Mouse (Mus musculus): Measurements from ENCODE around the gene Cxcr4. TPM values are rescaled to one million over a fixed set of nuclear protein-coding genes. Genes with fewer than 3 reads are reported as not detected.

The Cxcr4 gene
- total and polyA plus RNA-seq, 2 experiments = 0.74 to 1.8 TPM

DNA sequence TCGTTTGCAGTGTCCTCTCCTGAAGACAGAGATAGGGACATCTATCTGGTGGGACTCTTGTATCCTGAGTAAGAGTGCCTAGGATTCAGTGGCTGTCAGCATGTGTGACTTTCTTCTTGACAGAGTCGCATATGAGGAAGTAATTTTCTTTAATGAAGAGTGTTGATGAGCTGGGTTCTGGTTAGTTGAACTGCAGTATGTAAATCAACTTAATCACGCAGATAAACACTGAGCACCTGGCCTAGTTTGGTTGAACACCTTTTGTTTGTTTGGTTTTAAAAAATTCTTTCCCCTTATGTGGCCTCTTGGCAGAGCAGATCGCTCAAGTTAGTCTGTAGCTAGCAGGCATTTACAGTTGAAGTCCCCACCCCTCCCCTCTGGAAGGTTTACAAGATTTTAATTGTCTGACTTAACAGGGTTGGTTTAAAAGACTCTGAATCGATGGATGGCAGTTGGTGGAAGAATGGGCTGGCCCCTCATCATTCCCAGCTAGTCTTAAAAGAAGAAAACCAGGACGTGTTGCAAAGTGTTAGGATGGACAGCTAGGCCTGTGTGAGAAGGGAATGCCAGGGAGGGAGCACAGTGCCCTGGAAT lies 8.7 kb downstream of the Cxcr4 start:
- Histone ChIP-seq H3K27ac (replicated peaks; ENCODE audit: insufficient read depth, low read depth, low read length) (no peak overlapping the region), H3K4me3 (ENCODE audit: insufficient read depth, low read depth, low read length) (no peak overlapping the region), H3K9ac (ENCODE audit: low read depth, low read length) (no peak overlapping the region), H3K36me3 (ENCODE audit: control insufficient read depth, insufficient read depth, low read length) (no peaks in the 10 kb centered on the region), H3K27me3 (ENCODE audit: control insufficient read depth, insufficient read depth, low read length) (0 out of 2 replicates have a peak, but pooled peaks cover 2% of the 10 kb centered on the region), H3K4me1 (ENCODE audit: control insufficient read depth, insufficient read depth, low read length) (peaks cover 3% of the 10 kb centered on the region), H3K79me2 (ENCODE audit: control insufficient read depth, insufficient read depth, low read length) (no peaks in the 10 kb centered on the region)
- 55% methylated on average over 6 of the region's 6 CpGs for WGBS
- no peak for DNase-seq (ENCODE audit: extremely low read depth, low read depth, low spot score)
- no peak for TF ChIP-seq CTCF (IDR thresholded peaks at IDR 0.05; ENCODE audit: low read depth, low read length)
- no peak for TF ChIP-seq POLR2A (IDR thresholded peaks at IDR 0.05; ENCODE audit: extremely low read depth, insufficient read depth, low read length)

DNA sequence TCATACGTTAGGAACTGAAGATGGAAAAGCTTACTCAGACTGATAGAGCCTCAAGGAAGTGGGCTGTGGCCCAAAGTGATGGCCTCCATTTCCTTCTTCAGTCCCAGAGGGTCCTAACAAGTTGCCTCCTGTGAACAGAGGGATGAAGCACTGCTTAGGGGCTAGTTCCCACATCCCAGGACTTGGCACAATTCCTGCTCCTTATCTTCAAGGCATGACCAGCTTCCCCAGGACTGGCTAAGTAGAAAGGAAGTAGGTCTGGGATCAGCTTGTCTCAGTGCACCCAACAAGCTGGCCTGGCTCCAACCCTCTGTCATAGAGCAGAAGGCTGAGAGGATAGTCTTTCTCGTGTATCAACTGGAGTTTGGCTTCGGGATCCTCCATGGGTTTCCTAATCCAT lies 11.8 kb downstream of the Cxcr4 start:
- Histone ChIP-seq H3K79me2 (ENCODE audit: control insufficient read depth, insufficient read depth, low read length) (no peaks in the 10 kb centered on the region), H3K4me3 (ENCODE audit: insufficient read depth, low read depth, low read length) (no peak overlapping the region), H3K27me3 (ENCODE audit: control insufficient read depth, insufficient read depth, low read length) (0 out of 2 replicates have a peak, but pooled peaks cover 2% of the 10 kb centered on the region), H3K27ac (replicated peaks; ENCODE audit: insufficient read depth, low read depth, low read length) (no peak overlapping the region), H3K9ac (ENCODE audit: low read depth, low read length) (no peak overlapping the region), H3K36me3 (ENCODE audit: control insufficient read depth, insufficient read depth, low read length) (no peaks in the 10 kb centered on the region), H3K4me1 (ENCODE audit: control insufficient read depth, insufficient read depth, low read length) (no peaks in the 10 kb centered on the region)
- no peak for DNase-seq (ENCODE audit: extremely low read depth, low read depth, low spot score)
- TF ChIP-seq POLR2A (IDR thresholded peaks at IDR 0.05; ENCODE audit: extremely low read depth, insufficient read depth, low read length) = no peak
- TF ChIP-seq CTCF (IDR thresholded peaks at IDR 0.05; ENCODE audit: low read depth, low read length) = no peak
- 79% methylated on average over 3 of the region's 3 CpGs for WGBS

DNA sequence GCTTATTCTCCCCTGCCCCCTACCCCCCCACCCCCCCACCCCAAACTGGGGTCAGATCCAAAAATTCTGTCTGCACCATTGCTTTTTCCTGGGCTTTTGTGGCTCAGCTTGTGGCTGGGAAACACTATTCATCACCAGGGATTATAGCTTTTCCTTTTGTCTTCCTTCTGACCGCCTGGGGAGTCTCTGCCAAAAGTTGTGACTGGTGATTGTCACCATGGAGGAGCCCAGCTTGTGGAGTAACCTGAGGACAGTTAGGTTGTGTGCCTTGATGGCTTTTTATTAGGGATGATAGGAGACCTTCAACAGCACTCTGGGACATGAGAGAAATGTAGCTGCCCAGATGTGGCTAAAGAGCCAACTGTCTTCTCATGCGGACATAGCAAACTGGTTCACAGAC lies 13.6 kb downstream of the Cxcr4 start:
- DNase-seq (ENCODE audit: extremely low read depth, low read depth, low spot score) = no peak
- Histone ChIP-seq H3K4me1 (ENCODE audit: control insufficient read depth, insufficient read depth, low read length) (no peaks in the 10 kb centered on the region), H3K9ac (ENCODE audit: low read depth, low read length) (no peak overlapping the region), H3K36me3 (ENCODE audit: control insufficient read depth, insufficient read depth, low read length) (no peaks in the 10 kb centered on the region), H3K79me2 (ENCODE audit: control insufficient read depth, insufficient read depth, low read length) (no peaks in the 10 kb centered on the region), H3K27me3 (ENCODE audit: control insufficient read depth, insufficient read depth, low read length) (0 out of 2 replicates have a peak, but pooled peaks cover 2% of the 10 kb centered on the region), H3K4me3 (ENCODE audit: insufficient read depth, low read depth, low read length) (no peak overlapping the region), H3K27ac (replicated peaks; ENCODE audit: insufficient read depth, low read depth, low read length) (no peak overlapping the region)
- TF ChIP-seq POLR2A (IDR thresholded peaks at IDR 0.05; ENCODE audit: extremely low read depth, insufficient read depth, low read length) = no peak
- no peak for TF ChIP-seq CTCF (IDR thresholded peaks at IDR 0.05; ENCODE audit: low read depth, low read length)
- 86% methylated on average over 2 of the region's 2 CpGs for WGBS

DNA sequence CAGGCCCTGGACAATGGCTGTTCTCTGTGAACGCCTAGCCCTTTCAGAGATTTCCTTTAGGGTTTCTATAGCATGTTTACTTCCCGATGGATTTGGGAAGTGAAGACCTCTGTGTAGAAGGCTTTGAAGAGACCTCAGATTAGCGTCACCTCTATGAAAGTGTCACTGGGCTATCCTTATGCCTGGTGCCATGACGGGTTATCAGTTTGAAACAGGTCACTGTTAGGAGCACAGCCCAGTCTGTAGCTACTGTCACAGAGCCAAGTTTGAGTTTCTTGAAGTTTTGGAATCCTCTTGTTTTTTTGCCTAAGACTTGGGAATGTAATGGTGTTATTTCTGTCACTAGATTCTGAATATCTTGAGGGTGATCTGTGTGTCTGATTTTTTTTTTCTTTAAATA lies 17.0 kb downstream of the Cxcr4 start:
- H3K4me3 ChIP-seq (ENCODE audit: insufficient read depth, low read depth, low read length) = no peak overlapping the region
- TF ChIP-seq POLR2A (IDR thresholded peaks at IDR 0.05; ENCODE audit: extremely low read depth, insufficient read depth, low read length) = no peak
- no peak for TF ChIP-seq CTCF (IDR thresholded peaks at IDR 0.05; ENCODE audit: low read depth, low read length)
- H3K4me1 ChIP-seq (ENCODE audit: control insufficient read depth, insufficient read depth, low read length) = no peaks in the 10 kb centered on the region
- 0 out of 2 replicates have a peak, but pooled peaks cover 2% of the 10 kb centered on the region for H3K27me3 ChIP-seq (ENCODE audit: control insufficient read depth, insufficient read depth, low read length)
- no peak overlapping the region for H3K9ac ChIP-seq (ENCODE audit: low read depth, low read length)
- WGBS = 71% methylated on average over 4 of the region's 4 CpGs
- no peak for DNase-seq (ENCODE audit: extremely low read depth, low read depth, low spot score)
- H3K27ac ChIP-seq (replicated peaks; ENCODE audit: insufficient read depth, low read depth, low read length) = no peak overlapping the region
- H3K79me2 ChIP-seq (ENCODE audit: control insufficient read depth, insufficient read depth, low read length) = no peaks in the 10 kb centered on the region
- H3K36me3 ChIP-seq (ENCODE audit: control insufficient read depth, insufficient read depth, low read length) = no peaks in the 10 kb centered on the region

DNA sequence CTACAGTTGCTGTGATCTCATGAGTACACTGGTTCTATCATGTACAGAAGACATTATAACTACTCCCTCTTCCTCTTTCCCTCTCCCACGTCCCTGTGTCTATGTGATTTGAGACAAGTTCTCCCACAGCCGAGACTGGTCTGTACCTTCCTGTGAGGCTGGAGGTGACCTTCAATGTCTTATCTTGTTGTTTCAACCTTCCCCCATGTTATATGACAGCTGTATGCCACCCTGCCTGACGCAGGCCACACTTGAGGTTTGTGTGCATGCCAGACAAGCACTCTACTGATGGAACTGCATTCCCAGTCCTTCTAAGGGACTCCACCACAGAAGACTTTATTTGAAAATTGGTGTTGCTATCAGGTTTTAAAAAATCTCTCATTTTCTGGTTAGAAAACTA lies 21.1 kb downstream of the Cxcr4 start:
- Histone ChIP-seq H3K4me1 (ENCODE audit: control insufficient read depth, insufficient read depth, low read length) (no peaks in the 10 kb centered on the region), H3K27me3 (ENCODE audit: control insufficient read depth, insufficient read depth, low read length) (no peaks in the 10 kb centered on the region), H3K9ac (ENCODE audit: low read depth, low read length) (no peak overlapping the region), H3K79me2 (ENCODE audit: control insufficient read depth, insufficient read depth, low read length) (no peaks in the 10 kb centered on the region), H3K36me3 (ENCODE audit: control insufficient read depth, insufficient read depth, low read length) (no peaks in the 10 kb centered on the region), H3K4me3 (ENCODE audit: insufficient read depth, low read depth, low read length) (no peak overlapping the region), H3K27ac (replicated peaks; ENCODE audit: insufficient read depth, low read depth, low read length) (no peak overlapping the region)
- no peak for DNase-seq (ENCODE audit: extremely low read depth, low read depth, low spot score)
- TF ChIP-seq POLR2A (IDR thresholded peaks at IDR 0.05; ENCODE audit: extremely low read depth, insufficient read depth, low read length) = no peak
- TF ChIP-seq CTCF (IDR thresholded peaks at IDR 0.05; ENCODE audit: low read depth, low read length) = no peak
- WGBS = 55% methylated on average over 3 of the region's 3 CpGs

DNA sequence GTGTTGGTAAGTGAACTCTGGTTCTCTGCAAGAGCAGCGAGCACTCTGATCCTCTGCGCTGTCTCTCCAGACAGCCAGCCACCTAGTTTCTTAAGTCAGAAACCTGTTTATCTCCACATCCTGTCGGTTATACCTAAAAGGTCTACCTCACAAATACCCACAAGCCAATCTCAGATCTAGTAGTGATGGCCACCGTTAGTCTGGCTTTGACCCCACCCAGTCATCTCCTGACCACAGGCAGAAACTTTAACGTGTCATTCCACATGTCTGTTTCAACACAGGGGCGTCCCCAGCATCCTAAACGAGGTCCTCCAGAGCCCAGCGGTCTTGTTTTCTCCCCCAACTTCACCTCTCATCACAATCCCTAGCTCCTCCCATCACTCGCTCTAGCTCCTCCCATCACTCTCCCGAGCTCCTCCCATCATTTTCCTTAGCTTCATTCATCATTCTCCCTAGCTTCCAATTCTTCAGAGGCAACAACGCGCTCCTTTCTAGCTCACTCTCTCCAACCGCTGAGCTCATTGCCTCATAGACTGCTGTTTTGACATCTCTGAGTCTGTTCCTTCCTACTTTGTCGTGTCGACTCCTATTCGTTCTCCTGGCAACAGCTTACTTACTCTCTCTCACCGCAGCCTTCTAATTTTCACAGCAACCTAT lies 22.0 kb downstream of the Cxcr4 start:
- Histone ChIP-seq H3K27me3 (ENCODE audit: control insufficient read depth, insufficient read depth, low read length) (no peaks in the 10 kb centered on the region), H3K4me1 (ENCODE audit: control insufficient read depth, insufficient read depth, low read length) (no peaks in the 10 kb centered on the region), H3K79me2 (ENCODE audit: control insufficient read depth, insufficient read depth, low read length) (no peaks in the 10 kb centered on the region), H3K27ac (replicated peaks; ENCODE audit: insufficient read depth, low read depth, low read length) (no peak overlapping the region), H3K4me3 (ENCODE audit: insufficient read depth, low read depth, low read length) (no peak overlapping the region), H3K9ac (ENCODE audit: low read depth, low read length) (no peak overlapping the region), H3K36me3 (ENCODE audit: control insufficient read depth, insufficient read depth, low read length) (no peaks in the 10 kb centered on the region)
- DNase-seq (ENCODE audit: extremely low read depth, low read depth, low spot score) = no peak
- TF ChIP-seq CTCF (IDR thresholded peaks at IDR 0.05; ENCODE audit: low read depth, low read length) (no peak), POLR2A (IDR thresholded peaks at IDR 0.05; ENCODE audit: extremely low read depth, insufficient read depth, low read length) (no peak)
- 83% methylated on average over 17 of the region's 17 CpGs for WGBS
